Mouse (Mus musculus) mature B cell (primary cell): ENCODE measurements around the gene Wdr53.
"Not testable (repeated sequence)": the region's sequence is repeated elsewhere in the genome, so short reads cannot be mapped to it uniquely, and the experiment has no call there.

Experiments used
- in situ Hi-C: fragments of 300-500 bp; cut with MboI; formaldehyde crosslinking; loops from 2 replicates; pipeline ENCODE4 v1.14.3; 2019

The Wdr53 gene

DNA sequence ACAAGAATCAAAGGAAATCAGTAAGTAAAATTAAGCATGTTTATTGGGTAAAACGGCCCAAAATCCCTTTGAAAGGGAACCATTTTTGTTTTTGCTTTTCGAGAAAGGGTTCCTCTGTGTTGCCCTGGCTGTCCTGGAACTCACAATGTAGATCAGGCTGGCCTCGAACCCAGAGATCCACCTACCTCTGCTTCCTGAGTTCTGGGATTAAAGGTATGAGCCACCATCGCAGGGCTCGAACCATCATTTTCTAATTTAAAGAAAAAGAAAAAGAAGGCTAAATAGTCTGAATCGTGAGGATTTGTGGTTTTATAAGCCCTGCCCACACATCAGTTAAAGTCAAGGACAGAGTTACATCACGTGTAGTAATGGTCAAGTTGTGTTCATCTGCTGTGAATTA is 31.4 kb downstream of the Wdr53 start:
- in situ Hi-C loops = no loop called here

DNA sequence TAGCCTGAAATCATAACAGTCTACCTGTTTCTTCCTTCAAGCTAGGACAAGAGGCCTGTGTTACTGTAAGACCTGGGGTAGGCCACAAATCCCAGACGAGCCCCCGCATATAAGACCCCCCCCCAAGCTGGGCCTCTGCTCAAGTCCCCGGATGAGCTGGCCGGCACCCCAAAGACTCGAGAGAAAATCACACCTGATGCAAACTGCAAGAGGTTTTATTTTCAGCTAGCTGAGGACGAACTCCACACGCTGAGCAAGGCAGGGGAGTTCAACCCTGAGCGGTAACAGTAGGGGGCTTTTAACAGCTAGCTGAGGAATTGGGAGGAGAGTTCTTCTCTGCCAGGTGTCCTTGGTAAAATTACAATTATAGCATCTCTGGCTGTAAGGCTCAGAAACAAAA is 33.2 kb downstream of the Wdr53 start:
- in situ Hi-C loops = no loop called here

DNA sequence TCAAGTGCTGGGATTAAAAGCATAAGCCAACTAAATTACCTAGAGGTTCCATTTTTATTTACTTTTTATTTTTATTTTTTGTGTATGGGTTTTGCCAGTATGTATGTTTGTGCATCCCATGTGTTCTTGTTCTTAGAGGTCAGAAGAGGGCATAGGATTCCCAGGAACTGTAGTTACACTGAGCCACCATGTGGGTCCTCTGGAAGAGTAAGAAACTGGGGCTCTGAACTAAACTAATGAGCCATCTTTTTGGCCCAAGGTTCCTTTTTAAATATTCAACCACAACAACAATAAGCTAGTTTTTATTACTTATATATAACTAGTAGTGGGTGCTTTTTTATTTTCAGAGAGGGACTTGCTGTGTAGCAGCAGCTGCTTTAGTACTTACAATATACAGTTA is 35.6 kb downstream of the Wdr53 start:
- in situ Hi-C loops = no loop called here

DNA sequence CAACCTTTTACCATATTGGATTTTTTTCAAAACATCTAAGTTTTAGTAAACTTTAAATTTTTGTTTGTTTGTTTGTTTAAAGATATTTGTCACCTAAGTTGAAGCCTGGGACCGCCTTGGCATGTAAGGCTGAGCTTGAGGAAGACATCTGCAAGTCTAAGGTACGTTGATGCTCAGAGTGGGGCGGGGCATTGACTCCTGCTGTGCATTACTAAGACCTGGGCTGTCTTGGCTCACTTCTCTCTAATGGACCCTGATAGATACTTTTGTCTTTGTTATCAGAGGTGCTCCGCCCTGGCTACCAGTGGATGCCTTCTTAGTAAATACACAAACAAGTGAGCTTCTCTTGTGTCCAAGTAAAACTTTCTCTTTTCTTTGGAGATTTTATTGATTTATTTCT is 44.8 kb downstream of the Wdr53 start:
- in situ Hi-C loops = no loop called here

DNA sequence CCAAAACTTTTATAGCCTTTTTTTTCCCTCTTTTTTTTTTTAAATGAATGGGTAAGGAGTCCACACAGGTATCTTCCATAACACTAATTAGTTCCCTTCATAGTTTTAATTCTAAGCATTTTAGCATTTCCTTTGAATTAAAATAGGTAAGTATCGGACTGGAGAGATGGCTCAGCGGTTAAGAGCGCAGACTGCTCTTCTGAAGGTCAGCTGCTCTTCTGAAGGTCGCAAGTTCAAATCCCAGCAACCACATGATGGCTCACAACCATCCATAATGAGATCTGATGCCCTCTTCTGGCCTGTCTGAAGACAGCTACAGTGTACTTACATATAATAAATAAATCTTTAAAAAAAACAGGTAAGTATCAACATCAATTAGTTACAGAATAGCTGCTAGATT is 52.6 kb downstream of the Wdr53 start:
- in situ Hi-C loops = not testable (repeated sequence)

DNA sequence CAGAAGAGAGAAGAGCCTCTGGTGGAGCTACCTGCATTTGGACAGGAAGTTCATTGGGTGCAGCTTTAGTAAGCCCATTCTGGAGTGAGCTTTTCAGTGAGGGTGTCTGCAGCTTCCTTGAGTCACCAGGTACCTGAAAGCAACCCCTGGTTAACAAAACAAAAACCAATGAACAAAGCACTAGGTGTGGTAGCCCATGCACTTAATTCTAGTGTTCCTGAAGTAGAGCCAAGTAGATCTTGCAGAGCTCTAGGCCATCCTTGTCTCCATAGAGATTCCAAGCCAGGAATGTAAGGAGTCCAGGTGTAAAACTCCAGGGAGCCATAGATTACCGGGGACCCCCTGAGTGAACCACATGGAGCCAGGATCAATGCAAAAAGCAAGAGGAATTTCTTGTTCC is 56.0 kb downstream of the Wdr53 start:
- in situ Hi-C loops = no loop called here

DNA sequence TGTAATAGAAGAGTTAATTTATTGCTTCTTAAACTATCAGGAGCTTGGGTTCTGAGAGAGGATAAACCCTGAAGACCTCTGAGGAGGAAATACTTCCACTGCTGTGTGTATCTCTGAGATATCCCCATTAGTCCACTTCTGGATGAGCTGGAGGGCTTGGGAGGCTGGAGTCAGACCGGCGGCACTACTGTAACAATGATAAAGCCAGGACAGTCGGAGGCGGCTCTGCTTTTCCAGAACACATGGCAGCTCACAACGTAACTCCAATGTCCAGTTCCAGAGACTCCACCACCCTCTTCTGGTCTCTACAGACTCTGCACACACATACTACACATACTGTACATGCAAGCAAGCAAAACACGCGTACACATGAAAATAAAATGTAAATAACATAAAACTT is 56.9 kb downstream of the Wdr53 start:
- in situ Hi-C loops = no loop called here
